Mouse (Mus musculus): ENCODE data around the gene Rplp2.

GRCm38 (mm10) chr7:141410631-141411030 lies 36.5 kb upstream of the Rplp2 start:
- TF ChIP-seq POLR2A (IDR thresholded peaks at IDR 0.05; ENCODE audit: borderline replicate concordance, extremely low read depth, insufficient read depth, insufficient read length, poor library complexity, severe bottlenecking) = no peak
- TF ChIP-seq CTCF (IDR thresholded peaks at IDR 0.05; ENCODE audit: borderline replicate concordance, extremely low read depth, insufficient read depth, insufficient read length) = no peak
